Mouse (Mus musculus) heart, embryonic 13.5 days (tissue): ENCODE results near the gene Nup98. TPM values are rescaled to one million over a fixed set of nuclear protein-coding genes. Genes with fewer than 3 reads are reported as not detected.
A peak's percentile ranks its signal among the peaks of the same experiment; 100 is the strongest.

Experiments used
- ATAC-seq: fragments of 200-750 bp; cut with Nextera tagmentation; 2 replicates; pipeline ENCODE4 v1.8.0; 2017; ENCODE audit warnings: moderate TSS enrichment; ENCODE audit not compliant: insufficient number of reproducible peaks, low FRiP score, low TSS enrichment; ENCODE audit errors: extremely low read depth
- H3K27ac ChIP-seq: fragments of 300-500 bp; sonication (generic); replicated peaks from 2 replicates; pipeline ENCODE4 v1.5.1; 2015; ENCODE audit warnings: moderate library complexity, mild to moderate bottlenecking, inconsistent platforms
- H3K27me3 ChIP-seq: fragments of 300-500 bp; sonication (generic); replicated peaks from 2 replicates; pipeline ENCODE4 v1.6.1; 2015; ENCODE audit warnings: mild to moderate bottlenecking, inconsistent platforms
- H3K36me3 ChIP-seq: fragments of 300-500 bp; sonication (generic); 2 replicates; pipeline ENCODE4 v1.6.1; 2015; ENCODE audit warnings: mild to moderate bottlenecking, inconsistent platforms
- H3K4me1 ChIP-seq: fragments of 300-500 bp; sonication (generic); 2 replicates; pipeline ENCODE4 v1.6.1; 2015; ENCODE audit warnings: inconsistent platforms
- H3K4me2 ChIP-seq: fragments of 300-500 bp; sonication (generic); 2 replicates; pipeline ENCODE4 v1.6.1; 2015; ENCODE audit warnings: inconsistent platforms, mild to moderate bottlenecking, moderate library complexity
- H3K4me3 ChIP-seq: fragments of 300-500 bp; sonication (generic); 2 replicates; pipeline ENCODE4 v1.5.1; 2015; ENCODE audit warnings: moderate library complexity, mild to moderate bottlenecking, inconsistent platforms
- H3K9ac ChIP-seq: fragments of 300-500 bp; sonication (generic); 2 replicates; pipeline ENCODE4 v1.6.1; 2015; ENCODE audit warnings: inconsistent platforms, mild to moderate bottlenecking, moderate library complexity
- H3K9me3 ChIP-seq: fragments of 300-500 bp; sonication (generic); 2 replicates; pipeline ENCODE4 v1.6.1; 2016; ENCODE audit warnings: inconsistent platforms
- WGBS: fragments of 180-500 bp; shearing (Covaris S2); methylation state at CpG from one replicate; pipeline ENCODE4 v1.1.7; 2015; ENCODE audit warnings: mixed read lengths; 5-methylcytosine and 5-hydroxymethylcytosine counted together
- polyA plus RNA-seq: library from polyadenylated mRNA; unstranded; fragments of >200 nt; fragmentation: Nextera tagmentation; extraction: Ambion mirVana; gene quantifications from 2 replicates; pipeline ENCODE4 v1.2.1, GENCODE M21; 2015

Nup98 gene
- polyA plus RNA-seq, 1 experiment from 2014 or later = 22.0 TPM

- Histone ChIP-seq H3K36me3 (peaks cover 51% of the 10 kb centered on the region), H3K9me3 (no peaks in the 10 kb centered on the region), H3K4me2 (no peak overlapping the region), H3K4me3 (no peak overlapping the region), H3K4me1 (peaks cover 13% of the 10 kb centered on the region), H3K27ac (no peak overlapping the region), H3K27me3 (no peaks in the 10 kb centered on the region), H3K9ac (no peak overlapping the region)
- 82% methylated on average over 4 of the region's 4 CpGs for WGBS
- ATAC-seq = no peak
Measured at GRCm38 (mm10) chr7:102228049-102228670, 18.2 kb upstream of the Nup98 start.

- Histone ChIP-seq H3K4me2 (no peak overlapping the region), H3K4me1 (peaks cover 13% of the 10 kb centered on the region), H3K9me3 (no peaks in the 10 kb centered on the region), H3K9ac (no peak overlapping the region), H3K27ac (no peak overlapping the region), H3K36me3 (peaks cover 38% of the 10 kb centered on the region), H3K4me3 (no peak overlapping the region), H3K27me3 (no peaks in the 10 kb centered on the region)
- no peak for ATAC-seq
- WGBS = 81% methylated on average over 6 of the region's 6 CpGs
Measured at GRCm38 (mm10) chr7:102226051-102226450, 16.1 kb upstream of the Nup98 start.

- 81% methylated on average over 5 of the region's 5 CpGs for WGBS
Measured at GRCm38 (mm10) chr7:102223883-102224738, 14.1 kb upstream of the Nup98 start.

GRCm38 (mm10) chr7:102222830-102223556, 13.0 kb upstream of the Nup98 start:
- Histone ChIP-seq H3K27ac (peak overlapping the region; percentile 30), H3K9me3 (no peaks in the 10 kb centered on the region), H3K4me3 (peak overlapping the region; percentile 64), H3K9ac (peak overlapping the region; percentile 81), H3K36me3 (peaks cover 13% of the 10 kb centered on the region), H3K27me3 (no peaks in the 10 kb centered on the region), H3K4me2 (peak overlapping the region; percentile 95), H3K4me1 (peaks cover 13% of the 10 kb centered on the region)
- peak; percentile 65 for ATAC-seq
- 2% methylated on average over 31 of the region's 31 CpGs for WGBS

More at GRCm38 (mm10) chr7:102223883-102224738, 14.1 kb upstream of the Nup98 start:
- H3K36me3 ChIP-seq = peaks cover 23% of the 10 kb centered on the region
- H3K9me3 ChIP-seq = no peaks in the 10 kb centered on the region
- no peak overlapping the region for H3K9ac ChIP-seq
- peaks cover 13% of the 10 kb centered on the region for H3K4me1 ChIP-seq
- 0 out of 2 replicates have a peak overlapping the region, but pooled peaks have one; percentile 64 for H3K4me3 ChIP-seq
- no peaks in the 10 kb centered on the region for H3K27me3 ChIP-seq
- ATAC-seq = no peak
- no peak overlapping the region for H3K27ac ChIP-seq
- H3K4me2 ChIP-seq = peak overlapping the region; percentile 95

- Histone ChIP-seq H3K9ac (peak overlapping the region; percentile 81), H3K36me3 (peaks cover 7% of the 10 kb centered on the region), H3K4me1 (peaks cover 13% of the 10 kb centered on the region), H3K9me3 (no peaks in the 10 kb centered on the region), H3K4me3 (peak overlapping the region; percentile 64), H3K27me3 (no peaks in the 10 kb centered on the region), H3K4me2 (peak overlapping the region; percentile 95), H3K27ac (peak overlapping the region; percentile 30; the same call in 1 of the 2 replicates)
- 0% methylated on average over 6 of the region's 13 CpGs for WGBS
- ATAC-seq = 0 out of 2 replicates have a peak, but pooled peaks have one; percentile 56
Measured at GRCm38 (mm10) chr7:102222336-102222735, 12.4 kb upstream of the Nup98 start.

- H3K9me3 ChIP-seq = no peaks in the 10 kb centered on the region
- H3K27me3 ChIP-seq = no peaks in the 10 kb centered on the region
- peak overlapping the region; percentile 95 for H3K4me2 ChIP-seq
- H3K36me3 ChIP-seq = 0 out of 2 replicates have a peak, but pooled peaks cover 3% of the 10 kb centered on the region
- H3K4me3 ChIP-seq = peak overlapping the region; percentile 64
- ATAC-seq = no peak
- 23% methylated on average over 1 of the region's 1 CpGs for WGBS
- H3K9ac ChIP-seq = peak overlapping the region; percentile 81
- no peak overlapping the region for H3K27ac ChIP-seq
- peaks cover 13% of the 10 kb centered on the region for H3K4me1 ChIP-seq
Measured at GRCm38 (mm10) chr7:102221899-102222298, 11.9 kb upstream of the Nup98 start.

GRCm38 (mm10) chr7:102211071-102211470, 1.1 kb upstream of the Nup98 start:
- H3K9me3 ChIP-seq = no peaks in the 10 kb centered on the region
- no peaks in the 10 kb centered on the region for H3K36me3 ChIP-seq
- H3K4me3 ChIP-seq = peak overlapping the region; percentile 77
- no peaks in the 10 kb centered on the region for H3K27me3 ChIP-seq
- H3K4me2 ChIP-seq = peak overlapping the region; percentile 80
- peak overlapping the region; percentile 94 for H3K27ac ChIP-seq
- peak overlapping the region; percentile 85 for H3K9ac ChIP-seq
- H3K4me1 ChIP-seq = peaks cover 23% of the 10 kb centered on the region
- 48% methylated on average over 3 of the region's 3 CpGs for WGBS
- no peak for ATAC-seq

GRCm38 (mm10) chr7:102208806-102209363, 1.1 kb downstream of the Nup98 start:
- Histone ChIP-seq H3K4me1 (peaks cover 23% of the 10 kb centered on the region), H3K4me3 (peak overlapping the region; percentile 77), H3K4me2 (peak overlapping the region; percentile 93), H3K27ac (peak overlapping the region; percentile 95), H3K9ac (peak overlapping the region; percentile 94), H3K36me3 (peaks cover 9% of the 10 kb centered on the region; the same call in 1 of the 2 replicates), H3K27me3 (no peaks in the 10 kb centered on the region), H3K9me3 (no peaks in the 10 kb centered on the region)
- WGBS = 36% methylated on average over 4 of the region's 4 CpGs
- no peak for ATAC-seq

GRCm38 (mm10) chr7:102205646-102206045, 4.3 kb downstream of the Nup98 start:
- no peak for ATAC-seq
- WGBS = 44% methylated on average over 1 of the region's 1 CpGs

GRCm38 (mm10) chr7:102204296-102204857, 5.6 kb downstream of the Nup98 start:
- H3K9ac ChIP-seq = no peak overlapping the region
- H3K27me3 ChIP-seq = no peaks in the 10 kb centered on the region
- H3K27ac ChIP-seq = no peak overlapping the region
- no peak for ATAC-seq
- peaks cover 34% of the 10 kb centered on the region for H3K4me1 ChIP-seq
- peaks cover 9% of the 10 kb centered on the region; the same call in 1 of the 2 replicates for H3K36me3 ChIP-seq
- no peaks in the 10 kb centered on the region for H3K9me3 ChIP-seq
- H3K4me2 ChIP-seq = no peak overlapping the region
- H3K4me3 ChIP-seq = no peak overlapping the region
- 87% methylated on average over 3 of the region's 3 CpGs for WGBS

More at GRCm38 (mm10) chr7:102205646-102206045, 4.3 kb downstream of the Nup98 start:
- H3K4me3 ChIP-seq = no peak overlapping the region
- H3K27me3 ChIP-seq = no peaks in the 10 kb centered on the region
- no peak overlapping the region for H3K4me2 ChIP-seq
- peaks cover 9% of the 10 kb centered on the region; the same call in 1 of the 2 replicates for H3K36me3 ChIP-seq
- peaks cover 30% of the 10 kb centered on the region for H3K4me1 ChIP-seq
- H3K9ac ChIP-seq = no peak overlapping the region
- no peak overlapping the region for H3K27ac ChIP-seq
- H3K9me3 ChIP-seq = no peaks in the 10 kb centered on the region
